Mouse (Mus musculus) limb, embryonic 13.5 days (tissue): ENCODE data around the gene Dlx6. TPM values are rescaled to one million over a fixed set of nuclear protein-coding genes. Genes with fewer than 3 reads are reported as not detected.

Experiments used
- ATAC-seq: fragments of 200-750 bp; cut with Nextera tagmentation; 2 replicates; pipeline ENCODE4 v1.8.0; 2017; ENCODE audit warnings: low read depth, moderate number of reproducible peaks, moderate TSS enrichment; ENCODE audit not compliant: low FRiP score
- H3K27ac ChIP-seq: fragments of 300-500 bp; sonication (generic); 2 replicates; pipeline ENCODE4 v1.5.1; 2015; ENCODE audit warnings: inconsistent platforms, mild to moderate bottlenecking, moderate library complexity
- H3K27me3 ChIP-seq: fragments of 300-500 bp; sonication (generic); 2 replicates; pipeline ENCODE4 v1.6.1; 2015; ENCODE audit warnings: mild to moderate bottlenecking, inconsistent platforms
- H3K36me3 ChIP-seq: fragments of 300-500 bp; sonication (generic); 2 replicates; pipeline ENCODE4 v1.6.1; 2015; ENCODE audit warnings: inconsistent platforms, mild to moderate bottlenecking, moderate library complexity
- H3K4me1 ChIP-seq: fragments of 300-500 bp; sonication (generic); 2 replicates; pipeline ENCODE4 v1.6.1; 2015; ENCODE audit warnings: inconsistent platforms
- H3K4me2 ChIP-seq: fragments of 300-500 bp; sonication (generic); replicated peaks from 2 replicates; pipeline ENCODE4 v1.6.1; 2015; ENCODE audit warnings: inconsistent platforms, mild to moderate bottlenecking, moderate library complexity
- H3K4me3 ChIP-seq: fragments of 300-500 bp; sonication (generic); 2 replicates; pipeline ENCODE4 v1.5.1; 2015; ENCODE audit warnings: moderate library complexity, mild to moderate bottlenecking, inconsistent platforms
- H3K9ac ChIP-seq: fragments of 300-500 bp; sonication (generic); 2 replicates; pipeline ENCODE4 v1.6.1; 2015; ENCODE audit warnings: mild to moderate bottlenecking, inconsistent platforms
- H3K9me3 ChIP-seq: fragments of 300-500 bp; sonication (generic); 2 replicates; pipeline ENCODE4 v1.6.1; 2016; ENCODE audit warnings: inconsistent platforms
- WGBS: fragments of 180-500 bp; shearing (Covaris S2); methylation state at CpG from one replicate; pipeline ENCODE4 v1.1.7; 2015; 5-methylcytosine and 5-hydroxymethylcytosine counted together
- polyA plus RNA-seq: library from polyadenylated mRNA; unstranded; fragments of >200 nt; fragmentation: Nextera tagmentation; extraction: Ambion mirVana; gene quantifications from 2 replicates; pipeline ENCODE4 v1.2.1, GENCODE M21; 2015

Gene Dlx6
- polyA plus RNA-seq, 1 experiment from 2014 or later: 2.7 TPM

DNA sequence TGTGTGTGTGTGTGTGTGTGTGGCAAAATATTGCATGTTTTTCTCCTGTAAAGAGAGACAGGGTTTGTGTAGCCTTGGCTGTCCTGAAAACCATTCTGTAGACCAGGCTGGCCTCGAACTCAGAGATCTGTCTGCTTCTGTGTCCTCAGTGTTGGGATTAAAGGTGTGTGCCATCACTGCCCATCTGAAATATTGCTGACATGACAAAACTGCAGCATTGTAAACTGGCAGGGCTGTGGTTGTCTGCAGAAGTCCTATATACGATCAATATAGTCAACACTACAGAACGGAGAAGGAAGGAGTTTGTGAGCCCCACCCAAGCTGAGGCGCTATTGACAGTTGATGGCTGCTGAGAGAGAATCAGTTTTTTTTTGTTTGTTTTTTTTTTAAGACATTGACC, 54.2 kb downstream of the Dlx6 start:
- Histone ChIP-seq H3K27me3 (0 out of 2 replicates have a peak, but pooled peaks cover 4% of the 10 kb centered on the region), H3K4me1 (peaks cover 5% of the 10 kb centered on the region; the same call in 1 of the 2 replicates), H3K4me3 (no peak overlapping the region), H3K9ac (no peak overlapping the region), H3K9me3 (no peaks in the 10 kb centered on the region), H3K36me3 (no peaks in the 10 kb centered on the region), H3K4me2 (no peak overlapping the region), H3K27ac (no peak overlapping the region)
- WGBS: 89% methylated on average over 4 of the region's 4 CpGs
- ATAC-seq: no peak

Other genes with a start within 250 kb of the Dlx6 start
- gene Dlx5, start 18.8 kb downstream of the Dlx6 start, polyA plus RNA-seq: 30.7 and 41.3 TPM in 2 replicates
- 7.3 and 7.8 TPM in 2 replicates for gene Sdhaf3, start 92.7 kb downstream of the Dlx6 start, polyA plus RNA-seq